Mouse (Mus musculus) MEL (cell line): Measurements from ENCODE around the gene Vmn1r191. TPM values are rescaled to one million over a fixed set of nuclear protein-coding genes. Genes with fewer than 3 reads are reported as not detected.

Experiments
- polyA plus RNA-seq, 2 experiments: library from polyadenylated mRNA; stranded (reverse) in 1 of 2; unstranded in 1 of 2; fragments of >175 nt in 1 of 2; fragments of >200 nt in 1 of 2; gene quantifications; 2 replicates each; pipeline versions ENCODE4 v1.2.1 to v1.2.4; 2012; ENCODE audit warnings: low replicate concordance in 2 of 2, low read depth in 1 of 2; ENCODE audit not compliant: insufficient read length in 2 of 2, insufficient read depth in 1 of 2, missing spikeins in 1 of 2
- total RNA-seq: library from RNA; depleted of rRNA; stranded (reverse); fragments of 300-350 nt; gene quantifications from 2 replicates; pipeline ENCODE4 v1.2.3, GENCODE M21; 2012; rRNA removed

Vmn1r191 gene
- total and polyA plus RNA-seq, 3 experiments: not detected

Other genes starting within 250 kb of the Vmn1r191 start
- gene Zfp184, start 238.9 kb downstream of the Vmn1r191 start, total RNA-seq: 0.42 and 0.52 TPM in 2 replicates
- 1 to 10 TPM in 1 of 2 experiments, not detected in 1; 1.0 TPM for gene Zfp184, start 238.9 kb downstream of the Vmn1r191 start, polyA plus RNA-seq
- gene Pom121l2, start 202.8 kb downstream of the Vmn1r191 start, total RNA-seq: not detected in 2 replicates
- gene Pom121l2, start 202.8 kb downstream of the Vmn1r191 start, polyA plus RNA-seq: not detected
- gene Prss16, start 174.2 kb downstream of the Vmn1r191 start, total RNA-seq: not detected in 2 replicates
- under 1 TPM in 1 of 2 experiments, not detected in 1; 0.47 TPM for gene Prss16, start 174.2 kb downstream of the Vmn1r191 start, polyA plus RNA-seq
- 1,264 and 1,284 TPM in 2 replicates for gene Hist1h2ah, start 148.4 kb downstream of the Vmn1r191 start, total RNA-seq
- 1 to 10 TPM in 1 of 2 experiments, not detected in 1; 3.7 TPM for gene Hist1h2ah, start 148.4 kb downstream of the Vmn1r191 start, polyA plus RNA-seq
- gene Hist1h2bk, start 148.1 kb downstream of the Vmn1r191 start, total RNA-seq: 2,495 and 3,316 TPM in 2 replicates
- 1 to 10 TPM in 1 of 2 experiments, not detected in 1; 5.7 TPM for gene Hist1h2bk, start 148.1 kb downstream of the Vmn1r191 start, polyA plus RNA-seq
- gene Hist1h4i, start 142.6 kb downstream of the Vmn1r191 start, total RNA-seq: 1,065 and 1,370 TPM in 2 replicates
- 10 to 100 TPM in 1 of 2 experiments, not detected in 1; 10.4 TPM for gene Hist1h4i, start 142.6 kb downstream of the Vmn1r191 start, polyA plus RNA-seq
- 766 and 975 TPM in 2 replicates for gene Hist1h2ag, start 141.0 kb downstream of the Vmn1r191 start, total RNA-seq
- 1 to 10 TPM in 1 of 2 experiments, not detected in 1; 5.9 TPM for gene Hist1h2ag, start 141.0 kb downstream of the Vmn1r191 start, polyA plus RNA-seq
- 2,032 and 2,655 TPM in 2 replicates for gene Hist1h2bj, start 140.8 kb downstream of the Vmn1r191 start, total RNA-seq
- gene Hist1h2bj, start 140.8 kb downstream of the Vmn1r191 start, polyA plus RNA-seq: 1 to 10 TPM in 1 of 2 experiments, not detected in 1; 4.7 TPM
- not detected in 2 replicates for gene Vmn1r188, start 99.5 kb downstream of the Vmn1r191 start, total RNA-seq
- gene Vmn1r188, start 99.5 kb downstream of the Vmn1r191 start, polyA plus RNA-seq: not detected
- gene Vmn1r189, start 78.1 kb downstream of the Vmn1r191 start, total RNA-seq: not detected in 2 replicates
- not detected for gene Vmn1r189, start 78.1 kb downstream of the Vmn1r191 start, polyA plus RNA-seq
- not detected in 2 replicates for gene Vmn1r192, start 7.2 kb upstream of the Vmn1r191 start, total RNA-seq
- not detected for gene Vmn1r192, start 7.2 kb upstream of the Vmn1r191 start, polyA plus RNA-seq
- gene Vmn1r193, start 39.2 kb upstream of the Vmn1r191 start, total RNA-seq: not detected in 2 replicates
- not detected for gene Vmn1r193, start 39.2 kb upstream of the Vmn1r191 start, polyA plus RNA-seq
- gene Vmn1r194, start 60.2 kb upstream of the Vmn1r191 start, total RNA-seq: not detected in 2 replicates
- not detected for gene Vmn1r194, start 60.2 kb upstream of the Vmn1r191 start, polyA plus RNA-seq
- gene Vmn1r195, start 86.6 kb upstream of the Vmn1r191 start, total RNA-seq: not detected in 2 replicates
- gene Vmn1r195, start 86.6 kb upstream of the Vmn1r191 start, polyA plus RNA-seq: not detected
- gene Vmn1r196, start 106.0 kb upstream of the Vmn1r191 start, total RNA-seq: 0.03 TPM in 1 of 2 replicates, not detected in the other
- gene Vmn1r196, start 106.0 kb upstream of the Vmn1r191 start, polyA plus RNA-seq: not detected
- not detected in 2 replicates for gene Vmn1r197, start 140.6 kb upstream of the Vmn1r191 start, total RNA-seq
- gene Vmn1r197, start 140.6 kb upstream of the Vmn1r191 start, polyA plus RNA-seq: not detected
- gene Vmn1r198, start 166.4 kb upstream of the Vmn1r191 start, total RNA-seq: not detected in 2 replicates
- not detected for gene Vmn1r198, start 166.4 kb upstream of the Vmn1r191 start, polyA plus RNA-seq
- not detected in 2 replicates for gene Vmn1r199, start 195.8 kb upstream of the Vmn1r191 start, total RNA-seq
- not detected for gene Vmn1r199, start 195.8 kb upstream of the Vmn1r191 start, polyA plus RNA-seq
- gene Vmn1r200, start 206.4 kb upstream of the Vmn1r191 start, total RNA-seq: not detected in 2 replicates
- not detected for gene Vmn1r200, start 206.4 kb upstream of the Vmn1r191 start, polyA plus RNA-seq